Mouse (Mus musculus) heart, embryonic 14.5 days (tissue): ENCODE measurements around the gene Gm49721. TPM values are rescaled to one million over a fixed set of nuclear protein-coding genes. Genes with fewer than 3 reads are reported as not detected.
"Not testable (repeated sequence)": the region's sequence is repeated elsewhere in the genome, so short reads cannot be mapped to it uniquely, and the experiment has no call there.

ENCODE experiments used
- ATAC-seq: fragments of 200-750 bp; cut with Nextera tagmentation; 2 replicates; pipeline ENCODE4 v1.8.0; 2017; ENCODE audit warnings: low read depth, moderate TSS enrichment; ENCODE audit not compliant: insufficient number of reproducible peaks, insufficient read depth, low FRiP score
- H3K27ac ChIP-seq, 2 experiments: fragments of 200-500 bp in 1 of 2; fragments of 300-500 bp in 1 of 2; sonication (generic) in 1 of 2; replicated peaks in 1 of 2; 2 replicates each; pipeline ENCODE4 v1.5.1; 2012 to 2014; ENCODE audit warnings: low read depth in 2 of 2, low read length in 2 of 2, control low read depth in 1 of 2, mild to moderate bottlenecking in 1 of 2, mixed read lengths in 1 of 2; ENCODE audit not compliant: control insufficient read depth in 1 of 2, insufficient read depth in 1 of 2
- H3K27me3 ChIP-seq: fragments of 300-500 bp; sonication (generic); 2 replicates; pipeline ENCODE4 v1.6.1; 2014; ENCODE audit warnings: mild to moderate bottlenecking, low read length, control low read depth; ENCODE audit not compliant: control insufficient read depth, insufficient read depth
- H3K36me3 ChIP-seq: fragments of 300-500 bp; sonication (generic); 2 replicates; pipeline ENCODE4 v1.6.1; 2014; ENCODE audit warnings: mild to moderate bottlenecking, control low read depth, low read length, mixed read lengths; ENCODE audit not compliant: control insufficient read depth, insufficient read depth
- H3K4me1 ChIP-seq, 2 experiments: fragments of 200-500 bp in 1 of 2; fragments of 300-500 bp in 1 of 2; sonication (generic) in 1 of 2; 2 replicates each; pipeline ENCODE4 v1.6.1; 2012 to 2014; ENCODE audit warnings: low read length in 2 of 2, control low read depth in 1 of 2, mixed read lengths in 1 of 2; ENCODE audit not compliant: control insufficient read depth in 2 of 2, insufficient read depth in 2 of 2
- H3K4me2 ChIP-seq: fragments of 300-500 bp; sonication (generic); 2 replicates; pipeline ENCODE4 v1.6.1; 2014; ENCODE audit warnings: mild to moderate bottlenecking, low read length
- H3K4me3 ChIP-seq, 2 experiments: fragments of 200-500 bp in 1 of 2; fragments of 300-500 bp in 1 of 2; sonication (generic) in 1 of 2; 2 replicates each; pipeline ENCODE4 v1.5.1; 2012 to 2014; ENCODE audit warnings: low read length in 2 of 2, mild to moderate bottlenecking in 2 of 2, control low read depth in 1 of 2, low read depth in 1 of 2, moderate library complexity in 1 of 2; ENCODE audit not compliant: control insufficient read depth in 1 of 2, insufficient read depth in 1 of 2
- H3K9ac ChIP-seq: fragments of 300-500 bp; sonication (generic); 2 replicates; pipeline ENCODE4 v1.6.1; 2014; ENCODE audit warnings: mild to moderate bottlenecking, low read length
- H3K9me3 ChIP-seq: fragments of 300-500 bp; sonication (generic); 2 replicates; pipeline ENCODE4 v1.6.1; 2016; ENCODE audit warnings: low read length, control low read depth; ENCODE audit not compliant: control insufficient read depth
- WGBS: fragments of 180-500 bp; shearing (Covaris S2); extraction: QIAGEN DNeasy Blood & Tissue Kit; methylation state at CpG from one replicate; pipeline ENCODE4 v1.1.7; 2014; 5-methylcytosine and 5-hydroxymethylcytosine counted together
- polyA plus RNA-seq: library from polyadenylated mRNA; unstranded; fragments of >200 nt; fragmentation: Nextera tagmentation; extraction: Ambion mirVana; gene quantifications from 2 replicates; pipeline ENCODE4 v1.2.1, GENCODE M21; 2014

Gene Gm49721
- polyA plus RNA-seq, 1 experiment from 2014 or later, result not detected

DNA sequence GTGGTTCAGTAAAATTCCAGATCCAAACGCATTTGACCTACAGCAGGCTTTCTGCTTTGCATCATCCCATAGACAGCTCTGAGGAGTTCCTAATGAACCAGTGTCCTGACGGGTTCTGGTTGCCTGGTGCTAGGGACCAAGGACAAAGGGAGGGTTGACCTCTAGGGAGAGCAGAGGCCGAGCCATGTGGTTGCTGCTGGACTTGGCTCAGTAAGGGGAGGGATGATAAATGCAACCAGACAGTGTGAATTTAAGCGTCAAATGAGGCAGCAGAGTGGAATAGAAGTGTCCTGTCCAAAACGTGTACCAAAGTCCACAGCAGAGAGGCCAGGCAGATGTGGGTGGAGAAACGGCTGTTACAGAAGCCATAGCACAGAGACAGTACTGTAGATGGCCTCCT, 16.8 kb downstream of the Gm49721 start:
- not testable (repeated sequence) for H3K4me1 ChIP-seq, H3K9ac ChIP-seq, H3K9me3 ChIP-seq, H3K4me3 ChIP-seq, H3K36me3 ChIP-seq, ATAC-seq, H3K4me2 ChIP-seq, H3K27ac ChIP-seq, H3K27me3 ChIP-seq
- no CpG with 5 or more reads among the region's 6 CpGs for WGBS

DNA sequence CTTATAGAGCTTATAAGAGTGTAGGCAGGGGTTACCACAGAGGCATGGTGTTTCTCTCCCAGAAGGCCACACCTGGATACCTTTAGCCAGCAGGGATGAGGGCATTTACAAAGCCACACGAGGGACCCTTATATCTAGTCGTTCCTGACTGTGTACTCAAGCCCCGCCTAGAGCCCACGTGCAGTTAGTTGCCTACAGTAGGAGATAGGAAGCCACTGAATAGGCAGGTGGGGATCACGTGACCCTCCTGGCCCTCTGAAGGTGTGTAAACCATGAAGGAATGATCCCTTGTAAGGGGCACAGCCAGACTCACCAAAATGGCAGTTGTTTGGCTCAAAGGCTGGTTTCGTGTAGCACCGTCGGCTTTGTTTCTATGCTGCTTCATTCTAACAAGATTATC, 18.1 kb downstream of the Gm49721 start:
- not testable (repeated sequence) for ATAC-seq, H3K4me1 ChIP-seq, H3K36me3 ChIP-seq, H3K9me3 ChIP-seq, H3K4me2 ChIP-seq, H3K9ac ChIP-seq, H3K27ac ChIP-seq, H3K27me3 ChIP-seq, H3K4me3 ChIP-seq
- WGBS, result 84% methylated on average over 8 of the region's 8 CpGs

DNA sequence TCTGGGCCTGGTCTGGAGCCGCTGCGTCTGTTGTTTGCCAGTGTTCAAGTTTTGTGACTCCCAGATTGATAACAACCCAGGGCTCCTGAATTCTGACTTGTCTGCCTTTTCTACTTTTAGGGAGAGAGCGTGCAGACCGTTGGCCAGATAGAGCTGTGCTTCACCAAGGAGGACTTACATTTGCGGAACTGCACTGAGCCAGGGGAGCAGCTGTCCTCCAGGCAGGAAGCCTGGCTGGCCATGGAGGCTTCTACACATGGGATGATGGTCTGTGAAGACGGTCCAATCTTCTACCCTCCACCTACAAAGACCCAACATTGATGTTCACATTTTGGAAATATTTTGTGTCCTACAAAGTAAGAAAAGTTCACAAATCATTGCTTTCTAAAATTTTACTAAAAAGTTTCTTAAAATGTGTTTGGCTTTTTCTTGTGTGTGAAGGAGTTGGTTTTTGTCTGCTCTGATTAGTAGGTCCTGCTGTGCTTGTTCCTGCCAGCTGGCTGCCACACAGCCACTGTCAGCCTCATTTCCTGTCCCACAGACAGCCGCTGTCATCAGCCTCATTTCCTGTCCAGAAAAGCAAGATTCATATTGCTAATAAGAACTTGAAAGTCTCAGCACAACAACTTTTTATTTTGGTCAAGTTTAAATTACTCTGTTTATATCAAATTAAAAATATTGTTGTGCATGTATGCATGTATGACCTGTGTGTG, 19.2 kb downstream of the Gm49721 start:
- not testable (repeated sequence) for H3K4me1 ChIP-seq, H3K4me2 ChIP-seq, H3K9me3 ChIP-seq, H3K9ac ChIP-seq, H3K36me3 ChIP-seq, ATAC-seq, H3K4me3 ChIP-seq, H3K27me3 ChIP-seq, H3K27ac ChIP-seq
- WGBS, result no CpG with 5 or more reads among the region's 7 CpGs

DNA sequence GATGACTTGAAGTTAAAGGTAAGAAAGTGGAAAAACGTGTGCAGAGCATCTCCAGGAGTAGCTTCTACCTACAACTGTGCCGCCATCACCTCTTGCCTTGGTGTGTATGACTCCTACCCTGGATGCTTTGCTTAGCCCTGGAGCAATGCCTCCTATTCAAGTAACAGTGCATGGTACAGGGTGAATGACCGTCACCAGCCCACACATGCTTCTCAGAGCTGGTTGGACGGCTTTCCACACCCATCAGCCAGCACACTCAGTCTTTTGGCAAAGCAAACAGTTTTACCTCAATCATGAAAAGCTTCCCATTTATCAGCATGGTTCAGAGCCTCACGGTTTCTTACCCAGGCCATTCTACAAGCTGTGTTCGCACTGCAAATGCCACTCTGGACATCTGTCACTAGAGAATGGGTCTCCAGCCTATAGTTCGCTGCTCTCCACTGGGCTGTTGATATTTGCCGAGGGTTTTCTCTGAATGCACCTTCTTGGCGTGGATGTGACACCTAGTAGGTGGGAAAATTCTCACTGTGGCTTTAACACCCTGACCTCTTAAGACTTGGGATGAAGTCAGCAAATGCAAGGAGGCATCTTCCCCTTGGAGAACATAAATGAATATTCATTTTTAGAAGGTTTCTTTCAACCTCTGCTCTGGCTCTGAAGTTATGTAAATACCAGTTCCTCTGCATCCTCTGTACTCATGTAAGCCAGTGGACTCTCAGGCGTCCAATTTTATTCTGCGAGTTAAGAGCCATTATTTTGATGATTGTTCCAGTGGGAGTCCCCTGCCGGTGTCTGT, 23.3 kb downstream of the Gm49721 start:
- not testable (repeated sequence) for H3K27me3 ChIP-seq, H3K36me3 ChIP-seq, ATAC-seq, H3K4me2 ChIP-seq, H3K4me3 ChIP-seq, H3K9ac ChIP-seq, H3K9me3 ChIP-seq, H3K27ac ChIP-seq, H3K4me1 ChIP-seq
- 73% methylated on average over 7 of the region's 12 CpGs for WGBS

DNA sequence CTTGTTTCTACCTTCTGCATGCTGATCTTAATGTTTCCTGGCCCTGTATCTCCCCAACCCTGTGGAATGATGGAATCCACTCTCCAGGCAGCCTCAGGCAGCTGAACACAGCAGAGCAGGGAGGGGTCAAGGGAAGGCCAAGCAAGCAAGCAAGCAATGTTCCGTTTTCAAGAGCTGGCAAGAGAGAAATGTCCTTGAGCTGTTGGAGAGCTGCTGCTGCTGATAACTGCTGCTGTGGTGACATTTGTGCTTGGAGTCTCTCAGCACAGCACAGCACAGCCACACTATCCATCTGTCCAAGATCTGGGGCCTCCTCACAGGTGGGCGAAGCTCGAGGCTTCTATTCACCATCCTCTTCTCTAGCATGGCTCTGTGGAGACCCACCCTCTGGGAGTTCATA, 24.7 kb downstream of the Gm49721 start:
- H3K27ac ChIP-seq, result not testable (repeated sequence)

DNA sequence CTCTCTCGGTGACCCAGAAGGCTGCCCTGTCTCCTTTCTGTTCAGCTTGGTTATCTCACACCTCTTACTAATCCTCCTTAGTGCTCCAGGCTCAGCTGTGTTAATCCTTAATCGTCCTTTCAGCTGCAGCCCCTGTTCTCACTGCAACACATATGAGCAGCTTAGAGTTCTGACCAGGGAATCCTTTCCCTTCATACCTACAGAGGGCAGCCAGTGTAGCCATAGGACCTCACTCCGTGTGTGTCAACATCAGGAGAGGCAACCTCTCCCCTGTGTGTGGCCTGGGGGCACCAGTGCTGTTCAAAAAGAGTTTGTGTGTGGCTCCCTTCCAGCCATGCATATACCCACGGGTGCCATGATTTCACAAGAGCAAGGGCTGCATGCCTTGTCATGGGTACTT, 26.9 kb downstream of the Gm49721 start:
- H3K27ac ChIP-seq, H3K36me3 ChIP-seq, H3K4me2 ChIP-seq, H3K9me3 ChIP-seq, H3K27me3 ChIP-seq, H3K9ac ChIP-seq, H3K4me1 ChIP-seq, ATAC-seq, H3K4me3 ChIP-seq: not testable (repeated sequence)
- 16% methylated on average over 2 of the region's 4 CpGs for WGBS

More for the DNA sequence above, 24.7 kb downstream of the Gm49721 start:
- not testable (repeated sequence) for H3K4me3 ChIP-seq, H3K9me3 ChIP-seq, H3K36me3 ChIP-seq, H3K4me1 ChIP-seq, H3K27me3 ChIP-seq, H3K4me2 ChIP-seq, H3K9ac ChIP-seq
- ATAC-seq, result peak; percentile 62; the same call in 1 of the 2 replicates
- no CpG with 5 or more reads among the region's 3 CpGs for WGBS

DNA sequence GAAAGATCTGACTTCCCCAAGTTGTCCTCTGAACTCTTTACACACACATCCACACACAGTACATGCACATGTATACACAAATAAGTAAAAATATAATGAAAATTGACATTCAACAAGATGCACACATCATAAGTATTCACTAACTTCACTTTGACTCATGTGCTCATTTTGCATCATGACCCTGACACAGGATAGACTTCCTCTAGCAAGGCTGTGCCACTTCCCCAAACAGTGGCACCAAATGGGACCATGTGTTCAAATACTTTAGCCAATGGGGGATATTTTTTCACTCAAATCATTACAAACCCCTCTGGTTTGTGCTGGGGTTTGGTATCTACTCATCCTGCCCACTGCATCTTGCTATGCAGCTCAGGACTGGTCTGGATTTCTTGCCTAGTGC, 30.2 kb downstream of the Gm49721 start:
- not testable (repeated sequence) for H3K9ac ChIP-seq, H3K36me3 ChIP-seq, H3K4me2 ChIP-seq, H3K27ac ChIP-seq, ATAC-seq, H3K4me1 ChIP-seq, H3K9me3 ChIP-seq, H3K27me3 ChIP-seq, H3K4me3 ChIP-seq
